Mouse (Mus musculus) limb, embryonic 14.5 days (tissue): ENCODE results near the gene Tango2. TPM values are rescaled to one million over a fixed set of nuclear protein-coding genes. Genes with fewer than 3 reads are reported as not detected.
A peak's percentile ranks its signal among the peaks of the same experiment; 100 is the strongest.

Source experiments
- ATAC-seq: fragments of 200-750 bp; cut with Nextera tagmentation; 2 replicates; pipeline ENCODE4 v1.8.0; 2017; ENCODE audit warnings: low read depth, moderate number of reproducible peaks, moderate TSS enrichment; ENCODE audit not compliant: low FRiP score
- DNase-seq: peaks from one replicate; pipeline ENCODE4 v3.0.0-alpha.2; 2015; ENCODE audit warnings: low spot score
- H3K27ac ChIP-seq: fragments of 300-500 bp; sonication (generic); replicated peaks from 2 replicates; pipeline ENCODE4 v1.5.1; 2014; ENCODE audit warnings: low read depth, mild to moderate bottlenecking, low read length, moderate library complexity, mixed read lengths
- H3K27me3 ChIP-seq: fragments of 300-500 bp; sonication (generic); 2 replicates; pipeline ENCODE4 v1.6.1; 2014; ENCODE audit warnings: low read length, mixed read lengths; ENCODE audit not compliant: control insufficient read depth, insufficient read depth
- H3K36me3 ChIP-seq: fragments of 300-500 bp; sonication (generic); 2 replicates; pipeline ENCODE4 v1.6.1; 2014; ENCODE audit warnings: mild to moderate bottlenecking, low read length, moderate library complexity, mixed read lengths; ENCODE audit not compliant: control insufficient read depth, insufficient read depth
- H3K4me1 ChIP-seq: fragments of 300-500 bp; sonication (generic); 2 replicates; pipeline ENCODE4 v1.6.1; 2014; ENCODE audit warnings: antibody characterized with exemption, low read length, mixed read lengths; ENCODE audit not compliant: control insufficient read depth, insufficient read depth
- H3K4me2 ChIP-seq: fragments of 300-500 bp; sonication (generic); replicated peaks from 2 replicates; pipeline ENCODE4 v1.6.1; 2014; ENCODE audit warnings: low read depth, mild to moderate bottlenecking, low read length, moderate library complexity; ENCODE audit not compliant: severe bottlenecking
- H3K4me3 ChIP-seq: fragments of 300-500 bp; sonication (generic); replicated peaks from 2 replicates; pipeline ENCODE4 v1.5.1; 2014; ENCODE audit warnings: low read length
- H3K9ac ChIP-seq: fragments of 300-500 bp; sonication (generic); 2 replicates; pipeline ENCODE4 v1.6.1; 2014; ENCODE audit warnings: mild to moderate bottlenecking, low read depth, low read length, moderate library complexity; ENCODE audit not compliant: severe bottlenecking
- H3K9me3 ChIP-seq: fragments of 300-500 bp; sonication (generic); 2 replicates; pipeline ENCODE4 v1.6.1; 2016; ENCODE audit warnings: low read length; ENCODE audit not compliant: control insufficient read depth
- POLR2A ChIP-seq: fragments of 200-500 bp; IDR thresholded peaks from 2 replicates; pipeline ENCODE4 v1.8.0; 2012; ENCODE audit warnings: inconsistent platforms, mild to moderate bottlenecking, moderate library complexity, borderline replicate concordance; ENCODE audit not compliant: insufficient read depth, insufficient read length; ENCODE audit errors: extremely low read depth
- WGBS: fragments of 180-500 bp; shearing (Covaris S2); extraction: QIAGEN DNeasy Blood & Tissue Kit; methylation state at CpG from one replicate; pipeline ENCODE4 v1.1.7; 2014; 5-methylcytosine and 5-hydroxymethylcytosine counted together
- polyA plus RNA-seq, 2 experiments: library from polyadenylated mRNA; depleted of rRNA in 1 of 2; stranded (reverse) in 1 of 2; unstranded in 1 of 2; fragments of >200 nt; fragmentation: Nextera tagmentation in 1 of 2; extraction: Ambion mirVana in 1 of 2; gene quantifications; 2 replicates each; pipeline versions ENCODE4 v1.2.1 to v1.2.3; 2012 to 2014

Gene Tango2
- polyA plus RNA-seq, 2 experiments: 24.0 to 25.2 TPM

GRCm38 (mm10) chr16:18383045-18383726, 35.3 kb upstream of the Tango2 start:
- Histone ChIP-seq H3K27me3 (no peaks in the 10 kb centered on the region), H3K9me3 (no peaks in the 10 kb centered on the region), H3K4me1 (peaks cover 2% of the 10 kb centered on the region; the same call in 1 of the 2 replicates), H3K9ac (no peak overlapping the region), H3K36me3 (no peaks in the 10 kb centered on the region), H3K4me2 (no peak overlapping the region), H3K27ac (no peak overlapping the region), H3K4me3 (no peak overlapping the region)
- ATAC-seq (no peak), DNase-seq (no peak)
- TF ChIP-seq POLR2A: no peak
- WGBS: 73% methylated on average over 9 of the region's 9 CpGs

- DNase-seq (peak; percentile 48), ATAC-seq (peak; percentile 37; the same call in 1 of the 2 replicates)
- no peaks in the 10 kb centered on the region for H3K36me3 ChIP-seq
- WGBS: 47% methylated on average over 6 of the region's 6 CpGs
- no peak overlapping the region for H3K27ac ChIP-seq
- no peak overlapping the region for H3K4me3 ChIP-seq
- H3K9ac ChIP-seq: no peak overlapping the region
- peaks cover 2% of the 10 kb centered on the region; the same call in 1 of the 2 replicates for H3K4me1 ChIP-seq
- H3K4me2 ChIP-seq: no peak overlapping the region
- H3K27me3 ChIP-seq: no peaks in the 10 kb centered on the region
- TF ChIP-seq POLR2A: no peak
- H3K9me3 ChIP-seq: no peaks in the 10 kb centered on the region
Measured at GRCm38 (mm10) chr16:18381621-18382258, 33.8 kb upstream of the Tango2 start.

GRCm38 (mm10) chr16:18380495-18381063, 32.7 kb upstream of the Tango2 start:
- Histone ChIP-seq H3K4me1 (peaks cover 2% of the 10 kb centered on the region; the same call in 1 of the 2 replicates), H3K36me3 (no peaks in the 10 kb centered on the region), H3K27me3 (no peaks in the 10 kb centered on the region), H3K27ac (no peak overlapping the region), H3K4me3 (no peak overlapping the region), H3K9me3 (no peaks in the 10 kb centered on the region), H3K9ac (no peak overlapping the region), H3K4me2 (no peak overlapping the region)
- TF ChIP-seq POLR2A: no peak
- 43% methylated on average over 6 of the region's 6 CpGs for WGBS
- ATAC-seq (0 out of 2 replicates have a peak, but pooled peaks have one; percentile 41), DNase-seq (no peak)

- H3K36me3 ChIP-seq: no peaks in the 10 kb centered on the region
- H3K27me3 ChIP-seq: no peaks in the 10 kb centered on the region
- no peak overlapping the region for H3K4me2 ChIP-seq
- no peak overlapping the region for H3K9ac ChIP-seq
- no peak overlapping the region for H3K4me3 ChIP-seq
- H3K27ac ChIP-seq: no peak overlapping the region
- no peaks in the 10 kb centered on the region for H3K9me3 ChIP-seq
- TF ChIP-seq POLR2A: no peak
- DNase-seq (no peak), ATAC-seq (no peak)
- H3K4me1 ChIP-seq: peaks cover 2% of the 10 kb centered on the region; the same call in 1 of the 2 replicates
- WGBS: 84% methylated on average over 8 of the region's 8 CpGs
Measured at GRCm38 (mm10) chr16:18379338-18380001, 31.6 kb upstream of the Tango2 start.

- Histone ChIP-seq H3K4me3 (no peak overlapping the region), H3K9me3 (no peaks in the 10 kb centered on the region), H3K9ac (no peak overlapping the region), H3K27ac (no peak overlapping the region), H3K36me3 (no peaks in the 10 kb centered on the region), H3K27me3 (no peaks in the 10 kb centered on the region), H3K4me1 (peaks cover 2% of the 10 kb centered on the region; the same call in 1 of the 2 replicates), H3K4me2 (no peak overlapping the region)
- DNase-seq (no peak), ATAC-seq (no peak)
- no peak for TF ChIP-seq POLR2A
- 26% methylated on average over 1 of the region's 1 CpGs for WGBS
Measured at GRCm38 (mm10) chr16:18378489-18378888, 30.6 kb upstream of the Tango2 start.
